Mouse (Mus musculus) spleen, postnatal 4 days (tissue): ENCODE data around the gene Magi2.
A peak's percentile ranks its signal among the peaks of the same experiment; 100 is the strongest.
"Not testable (repeated sequence)": the region's sequence is repeated elsewhere in the genome, so short reads cannot be mapped to it uniquely, and the experiment has no call there.

Source experiments
- DNase-seq, 2 experiments: peaks; one replicate each; pipeline ENCODE4 v3.0.0; 2022; ENCODE audit warnings: low spot score in 2 of 2

Magi2 gene

DNA sequence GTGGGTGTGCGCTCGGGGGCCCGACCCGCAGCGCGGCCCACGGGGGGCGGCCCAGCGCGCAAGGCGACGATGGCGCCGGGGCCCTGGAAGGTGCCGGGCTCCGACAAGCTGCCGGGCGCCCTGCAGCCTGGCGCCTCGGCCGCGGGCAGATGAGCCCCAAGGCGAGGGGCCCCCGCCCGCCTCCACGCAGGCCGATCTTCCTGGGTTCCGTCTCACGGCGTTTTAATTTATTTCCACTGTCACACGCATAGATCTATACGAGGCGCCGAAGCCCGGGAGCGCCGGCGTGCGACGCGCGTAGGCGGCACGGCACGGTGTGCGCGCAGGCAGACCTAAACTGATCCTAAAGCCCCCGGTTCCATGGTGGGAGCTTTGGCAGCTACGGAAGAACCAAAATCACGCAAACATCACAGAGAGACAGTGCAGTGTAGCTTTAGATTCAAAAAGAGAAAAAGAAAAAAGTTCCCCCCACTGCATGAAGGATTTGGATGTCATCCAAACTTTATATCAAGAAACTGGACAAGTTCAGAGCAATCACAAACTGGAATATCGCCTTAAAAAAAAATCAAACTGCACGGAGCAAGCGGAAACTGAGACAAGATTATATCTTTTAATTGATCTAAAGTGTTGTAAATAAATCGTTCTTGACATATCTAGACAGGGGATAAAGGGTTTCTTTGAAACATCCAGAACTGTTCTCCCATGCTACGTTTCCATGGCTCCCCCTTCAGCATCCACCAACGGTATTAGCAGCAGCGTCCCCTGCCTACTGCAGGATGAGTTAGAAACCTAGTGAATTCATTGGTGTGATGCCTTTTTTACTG lies 1475.9 kb downstream of the Magi2 start:
- peak in 1 of 2 experiments; percentile 63 for DNase-seq

DNA sequence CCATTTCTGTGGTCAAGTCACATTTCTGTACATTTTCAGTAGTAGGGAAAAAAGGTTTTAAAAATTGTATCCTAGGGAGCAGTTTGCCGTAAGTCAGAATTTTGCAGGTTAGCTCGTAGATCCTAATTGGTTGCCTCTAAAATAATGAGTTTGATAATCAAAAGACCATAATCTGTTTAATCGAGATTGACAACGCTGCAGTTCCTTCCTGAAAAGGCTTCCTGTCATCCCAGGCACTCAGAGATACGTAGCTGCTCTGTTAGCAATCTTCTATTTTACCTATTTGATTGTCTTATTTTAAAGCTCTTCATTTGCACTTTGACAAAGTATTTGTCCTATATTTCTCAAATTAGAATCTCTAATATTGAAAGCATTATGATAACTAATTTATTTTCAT lies 1476.5 kb downstream of the Magi2 start:
- no peak for DNase-seq

DNA sequence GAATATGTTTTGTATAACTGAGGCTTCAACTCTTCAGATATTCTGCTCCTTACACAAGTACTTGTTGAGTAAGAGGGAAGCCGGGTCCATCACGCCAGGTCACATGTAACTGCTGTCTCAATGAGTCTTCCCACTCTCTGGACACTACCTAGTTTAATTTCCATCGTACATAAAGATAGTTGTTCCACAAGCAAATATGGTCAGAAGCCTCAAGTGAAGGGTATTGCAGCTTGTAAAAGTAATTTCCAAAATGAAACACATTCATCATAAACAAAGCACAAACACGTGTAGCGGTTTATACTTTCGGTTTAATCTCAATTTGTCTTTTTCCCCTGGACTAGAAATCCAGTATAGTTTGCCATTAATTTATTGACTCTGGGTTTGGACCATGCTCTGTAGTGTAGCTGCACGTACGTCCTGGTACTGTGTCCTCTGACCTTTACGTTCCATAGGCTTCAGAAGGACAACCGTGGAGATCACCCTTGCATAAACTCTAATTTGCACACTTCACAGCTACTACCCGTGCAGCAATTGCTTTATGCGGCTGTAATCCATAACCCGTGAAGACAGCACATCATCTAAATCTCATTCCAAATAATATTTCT lies 1477.2 kb downstream of the Magi2 start:
- no peak for DNase-seq

DNA sequence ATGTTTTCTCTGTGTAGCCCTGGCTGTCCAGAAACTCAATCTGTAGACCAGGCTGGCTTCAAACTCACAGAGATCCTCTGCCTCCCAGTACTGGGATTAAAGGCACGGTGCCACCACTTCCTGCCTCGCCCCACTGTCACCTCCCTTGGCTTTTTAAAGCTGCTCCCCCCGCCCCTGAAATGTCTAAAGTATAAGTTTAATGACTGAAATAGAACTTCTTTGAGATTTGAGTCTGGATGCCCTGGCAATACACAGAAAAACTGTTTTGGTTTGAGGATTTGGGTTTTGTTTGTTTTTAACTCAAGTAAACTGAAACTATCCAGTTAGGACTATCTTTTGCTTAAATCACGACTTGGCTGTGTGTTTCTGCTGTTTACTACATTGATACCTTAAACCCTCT lies 1478.0 kb downstream of the Magi2 start:
- DNase-seq = no peak

DNA sequence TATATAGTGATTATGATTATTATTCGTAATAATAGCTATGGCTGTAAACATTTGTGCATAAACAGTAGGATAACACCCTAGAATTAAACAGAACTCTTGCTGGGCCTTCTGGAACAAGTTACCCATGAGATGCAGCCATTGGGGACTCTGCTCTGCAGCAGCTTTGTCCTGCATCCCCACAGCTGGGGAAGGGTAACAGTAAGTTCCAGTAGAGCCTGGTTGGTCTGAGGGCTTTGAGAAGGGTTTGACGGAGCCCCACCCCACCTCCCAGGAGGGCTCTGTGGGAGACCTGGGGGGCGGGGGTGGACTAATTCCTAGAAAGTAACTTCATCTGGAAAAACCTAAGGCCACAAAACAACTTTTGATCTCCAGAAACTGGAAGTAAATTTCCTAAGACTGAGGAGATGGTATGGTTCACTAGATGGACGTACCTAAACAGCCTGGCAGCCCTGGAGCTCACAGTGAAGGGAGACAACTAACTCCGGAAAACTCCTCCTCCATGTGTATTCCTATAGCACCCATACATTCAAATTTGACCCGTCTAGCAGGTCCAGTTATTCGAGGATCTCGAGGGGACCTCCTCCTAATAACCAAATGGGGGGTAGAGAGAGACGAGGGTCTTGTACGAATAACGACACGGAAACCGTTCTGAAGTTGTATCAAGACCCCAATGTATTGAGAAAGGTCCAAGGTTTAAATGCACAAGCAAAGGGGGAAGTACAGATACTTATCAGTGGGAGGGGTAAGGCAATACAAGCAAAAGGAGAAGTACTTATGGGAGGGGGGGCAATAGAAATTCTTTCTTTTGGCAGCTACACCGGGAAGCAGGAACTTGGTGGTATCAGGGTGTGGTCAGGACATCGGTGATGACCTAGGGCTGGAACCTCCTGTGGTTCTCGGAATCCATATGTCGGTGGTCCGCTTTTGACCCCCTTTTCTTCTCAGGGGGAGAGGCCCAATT lies 1479.8 kb downstream of the Magi2 start:
- DNase-seq = not testable (repeated sequence)

DNA sequence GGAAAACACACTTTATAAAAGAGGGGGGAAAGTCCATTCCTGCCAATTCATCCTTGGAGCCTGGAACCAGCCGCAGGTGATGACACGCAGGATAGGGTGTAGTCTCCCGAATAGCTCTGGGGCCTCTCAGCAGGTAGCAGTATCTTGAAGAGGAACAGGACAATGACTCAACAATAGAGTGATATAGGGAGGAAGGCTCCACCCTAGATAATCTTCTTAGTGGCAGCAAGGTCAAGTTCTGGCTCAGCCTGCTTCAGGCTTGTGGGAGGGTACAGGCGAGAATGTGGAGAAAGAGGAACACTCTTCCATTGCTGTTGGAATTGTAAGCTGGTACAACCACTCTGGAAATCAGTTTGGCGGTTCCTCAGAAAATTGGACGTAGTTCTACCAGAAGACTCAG lies 1484.0 kb downstream of the Magi2 start:
- DNase-seq = not testable (repeated sequence)

DNA sequence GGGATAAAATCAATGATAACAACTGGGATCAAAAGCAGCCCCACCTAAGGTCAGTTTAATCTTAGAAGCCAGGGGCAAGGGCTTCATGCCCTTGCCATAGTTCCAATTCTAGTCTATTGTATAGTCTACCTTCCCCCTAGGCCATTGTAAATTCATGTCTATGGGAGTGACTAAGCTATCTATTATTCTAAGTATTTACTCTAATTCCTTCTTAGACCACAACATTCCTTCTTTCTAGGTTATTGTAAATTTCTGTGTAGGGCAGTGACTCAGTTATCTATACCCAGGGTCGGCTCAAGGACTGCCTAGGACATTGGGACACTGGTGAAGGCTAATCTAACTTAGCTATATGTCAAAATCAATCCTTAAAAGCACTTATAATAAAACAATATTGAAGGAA lies 1487.8 kb downstream of the Magi2 start:
- not testable (repeated sequence) for DNase-seq

DNA sequence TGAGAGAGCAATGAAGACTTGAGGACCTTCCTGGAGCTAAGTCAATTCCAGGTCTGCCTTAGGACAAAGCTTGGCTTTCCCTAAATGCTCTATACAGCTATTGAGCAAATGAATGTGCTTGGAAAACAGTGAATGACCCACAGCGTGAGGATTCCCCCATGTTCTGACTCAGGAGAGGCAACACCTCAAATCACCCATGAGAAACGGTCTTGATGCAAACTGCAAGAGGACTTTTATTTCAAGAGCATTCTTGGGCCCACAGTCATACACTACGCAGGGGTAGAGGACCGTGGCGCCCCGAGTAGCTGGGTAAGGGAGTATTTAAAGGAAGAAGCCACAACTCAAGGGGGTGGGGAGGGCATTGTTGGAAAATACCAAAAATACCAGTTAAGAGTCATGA lies 1489.1 kb downstream of the Magi2 start:
- not testable (repeated sequence) for DNase-seq

DNA sequence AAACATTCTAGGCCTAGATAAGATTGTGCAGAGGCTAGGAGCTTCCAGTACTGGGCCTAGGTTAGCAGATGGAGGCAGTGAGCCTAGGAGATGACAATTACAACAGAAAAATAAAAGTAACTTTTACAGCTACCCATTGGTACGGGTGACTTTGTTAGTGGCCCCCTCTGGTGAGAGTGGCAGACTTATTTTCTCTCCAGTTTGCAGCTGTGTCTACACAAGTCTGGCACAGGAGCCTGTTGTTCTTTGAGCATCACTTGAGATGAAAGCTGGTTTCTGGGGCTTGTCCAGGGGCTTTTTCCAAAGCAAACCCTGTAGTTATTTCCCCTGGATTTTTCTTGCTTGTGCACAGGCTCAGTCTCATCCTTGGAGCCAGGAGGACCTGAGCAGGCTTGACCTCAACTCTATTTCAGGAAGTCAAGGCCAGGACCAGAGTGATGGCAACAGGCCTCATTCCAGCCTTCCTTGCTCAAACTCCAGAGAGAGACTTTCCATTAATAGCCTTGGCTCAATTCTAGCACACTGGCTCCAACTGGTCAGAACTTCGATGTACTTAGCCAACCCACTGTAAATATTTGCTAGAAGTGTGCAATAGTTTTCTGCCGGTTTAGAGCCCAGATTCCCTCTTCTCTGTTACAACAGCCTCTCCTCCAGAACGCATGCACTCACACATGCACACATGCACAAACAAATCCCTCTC lies 1493.5 kb downstream of the Magi2 start:
- DNase-seq = no peak

DNA sequence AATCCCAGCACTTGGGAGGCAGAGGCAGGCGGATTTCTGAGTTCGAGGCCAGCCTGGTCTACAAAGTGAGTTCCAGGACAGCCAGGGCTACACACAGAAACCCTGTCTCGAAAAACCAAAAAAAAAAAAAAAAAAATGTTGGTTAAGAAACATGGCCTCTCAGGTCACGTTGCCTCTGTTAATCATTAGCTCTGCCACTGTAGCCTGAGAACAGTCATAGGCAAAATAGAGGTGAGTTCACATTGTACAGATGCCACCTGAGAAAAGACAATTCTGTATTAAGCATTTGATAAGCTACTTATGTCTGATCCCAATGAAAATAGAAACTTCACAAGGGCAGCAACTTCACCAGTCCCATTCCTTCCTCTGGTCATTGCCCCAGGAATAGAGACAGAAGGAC lies 1496.4 kb downstream of the Magi2 start:
- not testable (repeated sequence) for DNase-seq

DNA sequence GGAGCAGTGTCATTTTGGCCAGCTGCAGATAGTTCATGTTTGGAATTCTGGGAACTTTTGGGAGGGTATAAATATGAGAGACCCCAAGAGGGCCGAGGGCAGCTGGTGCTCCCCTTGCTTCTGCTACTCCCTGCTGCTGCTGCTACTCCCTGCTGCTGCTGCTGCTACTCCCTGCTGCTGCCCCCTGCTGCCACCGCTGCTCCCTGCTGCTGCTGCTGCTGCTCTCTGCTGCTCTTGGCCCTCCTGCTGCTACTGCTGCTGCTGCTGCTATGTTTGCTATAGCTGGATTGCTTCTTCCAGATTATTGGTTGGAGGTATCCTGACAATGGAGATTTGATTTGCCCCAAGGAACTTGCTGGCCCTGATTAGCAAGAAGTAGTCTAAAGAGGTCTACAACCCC lies 1512.0 kb downstream of the Magi2 start:
- no peak for DNase-seq

DNA sequence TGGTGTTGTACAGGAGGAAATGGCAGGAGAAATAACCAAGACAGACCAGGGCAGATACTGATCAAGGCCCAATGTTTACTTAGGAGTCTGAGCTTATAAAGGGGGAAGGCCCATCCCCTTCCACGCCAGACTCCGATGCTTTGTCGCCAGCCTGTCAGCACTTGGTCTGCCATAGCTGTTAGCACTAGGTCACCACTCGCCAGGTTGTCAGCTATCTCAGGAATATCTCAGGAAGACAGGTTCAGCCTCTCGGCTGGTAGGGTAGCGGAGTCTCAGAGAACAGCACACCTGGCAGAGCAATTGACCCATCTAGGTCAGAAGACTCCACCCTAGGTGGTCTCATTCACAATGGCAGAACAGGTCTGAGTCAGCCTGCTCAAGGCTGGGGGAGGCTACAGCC lies 1514.4 kb downstream of the Magi2 start:
- no peak for DNase-seq

DNA sequence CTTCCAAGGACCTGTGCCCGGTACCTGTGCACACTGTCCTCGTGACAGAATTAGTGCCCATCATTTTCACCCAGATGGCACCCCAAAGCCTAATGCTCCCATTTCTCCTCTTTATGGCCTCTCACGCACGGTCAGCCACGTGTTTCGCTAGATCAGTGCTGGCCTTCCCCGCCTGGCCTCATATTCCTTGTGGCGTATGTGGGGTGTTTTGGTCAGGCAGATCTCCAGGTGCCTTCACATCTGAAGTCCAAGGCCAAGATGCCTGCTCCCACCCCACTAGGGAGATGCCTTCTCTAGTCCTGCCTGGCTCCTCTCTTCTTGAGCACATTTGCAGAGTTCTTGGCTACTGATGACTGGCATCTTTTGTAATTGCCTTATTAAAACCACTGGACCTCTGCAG lies 1515.1 kb downstream of the Magi2 start:
- no peak for DNase-seq

DNA sequence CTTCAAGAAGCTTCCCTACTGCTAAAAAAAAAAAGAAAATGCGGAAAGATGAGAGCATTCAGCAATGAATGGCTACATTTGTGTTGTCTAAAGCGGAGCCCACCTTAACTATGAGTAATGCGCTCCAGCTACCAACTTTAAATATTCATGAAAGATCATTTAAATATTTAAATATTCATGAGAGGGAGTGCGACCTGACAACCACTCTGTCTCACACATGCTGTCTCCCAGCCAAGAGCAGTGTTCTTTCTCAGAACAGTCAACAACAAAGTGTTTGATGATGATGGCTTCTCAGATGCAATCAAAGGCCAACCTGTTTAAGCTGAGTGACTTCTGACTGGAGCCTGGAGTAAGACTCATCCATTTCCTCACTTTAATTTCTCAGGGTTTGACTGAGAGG lies 1521.3 kb downstream of the Magi2 start:
- DNase-seq = no peak

DNA sequence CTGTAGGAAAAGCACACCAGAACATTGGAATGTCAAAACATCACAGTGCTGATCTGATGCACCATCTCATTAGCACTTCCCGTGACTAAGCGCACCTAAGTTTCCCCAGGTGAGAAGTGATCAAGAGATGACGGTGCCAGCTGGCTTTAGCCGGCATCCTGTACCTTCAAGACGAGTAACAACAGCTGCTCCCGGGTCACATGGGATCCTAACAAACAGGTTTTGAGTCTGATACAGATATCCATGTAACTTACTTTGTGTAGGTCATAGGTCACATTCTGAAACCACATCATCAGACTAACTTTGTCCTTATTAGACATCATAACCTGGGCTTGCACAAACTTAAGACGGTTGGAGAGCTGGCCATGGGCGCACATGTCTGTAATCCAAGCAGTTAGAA lies 1522.0 kb downstream of the Magi2 start:
- no peak for DNase-seq

DNA sequence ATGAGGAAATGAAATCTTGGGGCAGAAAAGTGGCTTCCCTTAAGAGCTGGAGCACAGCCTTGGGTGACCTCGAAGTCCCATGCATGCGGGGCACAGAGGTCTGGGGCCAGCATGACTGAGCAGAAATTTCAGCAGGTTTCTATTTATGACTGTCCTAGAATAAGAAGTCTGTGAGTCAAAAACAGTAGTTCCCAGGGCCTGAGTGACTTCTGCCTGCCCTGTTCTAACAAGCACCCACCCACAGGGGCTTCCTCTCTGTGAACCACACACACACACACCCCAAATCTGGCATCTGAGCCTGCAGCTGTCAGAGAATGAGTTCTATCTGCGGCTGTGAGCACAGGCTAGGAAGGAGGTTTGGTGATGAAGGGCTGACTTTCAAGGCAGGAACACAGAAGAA lies 1522.7 kb downstream of the Magi2 start:
- DNase-seq = no peak

DNA sequence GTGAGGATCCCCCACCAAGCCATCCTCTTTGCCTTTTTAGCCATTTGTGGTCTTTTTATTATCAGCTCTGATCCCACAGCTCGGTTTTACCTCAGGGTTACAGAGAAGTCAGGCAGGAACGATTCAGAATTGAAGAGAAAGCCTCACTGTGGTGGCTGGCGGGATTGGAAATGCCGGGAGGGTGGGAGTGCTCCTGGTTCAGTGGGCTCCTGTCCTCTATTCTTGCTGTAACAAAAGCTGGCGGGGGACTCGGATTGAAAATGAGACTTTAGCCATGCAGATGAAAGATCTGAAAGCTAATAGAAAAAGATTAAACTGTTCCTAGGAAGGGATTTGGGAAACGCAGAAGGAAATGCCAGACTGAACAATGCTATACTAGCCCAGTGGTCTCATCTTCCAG lies 1524.2 kb downstream of the Magi2 start:
- no peak for DNase-seq

DNA sequence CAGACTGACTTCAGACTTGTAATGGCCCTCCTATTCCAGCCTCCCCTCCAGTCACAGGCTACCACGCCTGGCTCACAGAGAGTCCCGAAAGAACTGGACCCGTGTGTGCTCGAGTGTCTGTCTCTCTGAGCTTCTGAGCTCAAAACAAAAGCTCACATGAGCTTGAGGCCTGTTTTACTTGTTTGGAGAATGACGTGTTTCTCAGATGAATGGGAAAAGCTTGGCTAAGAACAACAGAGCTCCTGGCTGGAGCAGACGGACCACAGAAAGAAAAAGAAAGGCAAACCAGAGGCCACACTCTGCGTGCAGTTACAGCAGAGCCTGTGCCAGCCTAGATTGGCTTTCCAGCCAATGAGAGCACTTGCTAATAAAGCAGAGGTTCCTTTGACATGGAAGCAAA lies 1524.9 kb downstream of the Magi2 start:
- DNase-seq = no peak

DNA sequence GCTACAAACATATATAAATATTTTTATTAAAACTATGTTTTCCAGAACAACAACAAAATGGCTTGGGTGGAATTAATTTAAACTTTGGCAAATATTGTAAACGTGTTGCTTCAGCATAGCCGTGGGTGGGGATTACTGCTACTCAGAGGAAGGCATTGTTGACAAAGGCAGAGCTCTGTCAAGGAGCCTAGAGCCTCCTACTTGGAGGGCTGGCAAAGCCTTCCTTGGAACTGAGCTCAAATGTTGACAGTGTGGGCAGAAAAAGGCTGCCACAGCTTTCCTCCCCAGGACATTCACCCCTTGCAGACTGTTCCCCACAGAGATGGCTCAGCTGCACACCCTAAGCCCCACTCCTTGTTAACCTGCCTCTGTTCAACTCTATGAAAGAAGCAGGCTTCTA lies 1526.3 kb downstream of the Magi2 start:
- DNase-seq = no peak

DNA sequence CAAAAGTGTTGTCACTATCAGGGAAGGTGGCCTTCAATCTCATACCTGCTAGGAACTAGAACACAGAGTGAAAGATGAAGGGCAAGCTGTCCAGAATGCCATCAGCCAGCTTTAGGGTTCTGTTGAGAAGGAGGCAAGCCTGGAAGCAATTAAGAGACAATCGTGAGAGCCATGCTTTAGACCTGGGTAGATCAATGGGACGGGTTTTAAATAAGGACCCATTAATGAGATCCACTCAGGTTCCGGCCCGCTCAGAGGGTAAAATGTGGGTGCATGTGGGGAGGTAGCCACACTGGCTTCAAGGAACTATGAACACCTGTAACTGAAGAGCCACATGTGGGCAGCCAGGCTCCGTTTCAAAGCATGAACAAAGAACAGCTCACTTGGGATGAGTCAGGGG lies 1527.1 kb downstream of the Magi2 start:
- no peak for DNase-seq
